Mouse (Mus musculus): ENCODE measurements around the gene Caln1.

DNA sequence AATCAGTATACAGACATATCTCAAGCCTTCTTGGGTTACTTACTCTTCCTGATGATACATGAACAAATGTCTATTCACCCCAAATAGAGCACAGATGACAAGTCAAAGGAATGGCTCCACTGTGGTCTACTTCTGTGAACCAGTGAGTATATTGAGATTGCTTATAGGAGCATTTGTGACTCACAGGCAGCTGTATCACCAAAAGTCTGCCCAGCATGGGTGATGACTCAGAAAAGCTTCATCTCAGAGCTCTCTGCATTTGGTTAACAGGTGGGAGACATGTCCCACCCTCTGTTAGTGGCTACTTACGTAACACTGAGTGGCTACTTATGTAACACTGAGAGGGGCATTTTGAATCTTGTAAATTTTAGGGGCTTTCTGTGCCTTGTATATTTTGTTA lies 296.8 kb downstream of the Caln1 start:
- no peak for TF ChIP-seq CTCF (IDR thresholded peaks at IDR 0.05; ENCODE audit: insufficient read depth, low read depth, low read length)
- TF ChIP-seq POLR2A (IDR thresholded peaks at IDR 0.05; ENCODE audit: insufficient read depth, low read depth, low read length) = no peak

Data from olfactory bulb, adult 2 months (tissue).